Mouse (Mus musculus) bone marrow macrophage, adult 2 months (primary cell): ENCODE measurements around the gene Myo18b. TPM values are rescaled to one million over a fixed set of nuclear protein-coding genes. Genes with fewer than 3 reads are reported as not detected.

Source experiments
- H3K27ac ChIP-seq: 2 replicates; pipeline ENCODE4 v1.5.1; 2012; ENCODE audit warnings: low read depth, low read length; ENCODE audit not compliant: insufficient read depth
- H3K4me1 ChIP-seq: 2 replicates; pipeline ENCODE4 v1.6.1; 2012; ENCODE audit warnings: low read length; ENCODE audit not compliant: control insufficient read depth, insufficient read depth
- H3K4me3 ChIP-seq: 2 replicates; pipeline ENCODE4 v1.5.1; 2012; ENCODE audit warnings: mild to moderate bottlenecking, low read length, moderate library complexity; ENCODE audit not compliant: insufficient read depth
- CTCF ChIP-seq: IDR thresholded peaks from 2 replicates; pipeline ENCODE4 v1.5.1; 2012; ENCODE audit warnings: low read depth, mild to moderate bottlenecking, low read length, moderate library complexity
- POLR2A ChIP-seq: IDR thresholded peaks from 2 replicates; pipeline ENCODE4 v1.6.1; 2012; ENCODE audit warnings: mild to moderate bottlenecking, low read depth, low read length, borderline replicate concordance
- polyA plus RNA-seq: library from polyadenylated mRNA; stranded (reverse); fragments of >200 nt; gene quantifications from 2 replicates; pipeline ENCODE4 v1.2.4, GENCODE M21; 2012; ENCODE audit not compliant: missing spikeins, insufficient read depth, insufficient read length

The Myo18b gene
- polyA plus RNA-seq, 1 experiment, result not detected

DNA sequence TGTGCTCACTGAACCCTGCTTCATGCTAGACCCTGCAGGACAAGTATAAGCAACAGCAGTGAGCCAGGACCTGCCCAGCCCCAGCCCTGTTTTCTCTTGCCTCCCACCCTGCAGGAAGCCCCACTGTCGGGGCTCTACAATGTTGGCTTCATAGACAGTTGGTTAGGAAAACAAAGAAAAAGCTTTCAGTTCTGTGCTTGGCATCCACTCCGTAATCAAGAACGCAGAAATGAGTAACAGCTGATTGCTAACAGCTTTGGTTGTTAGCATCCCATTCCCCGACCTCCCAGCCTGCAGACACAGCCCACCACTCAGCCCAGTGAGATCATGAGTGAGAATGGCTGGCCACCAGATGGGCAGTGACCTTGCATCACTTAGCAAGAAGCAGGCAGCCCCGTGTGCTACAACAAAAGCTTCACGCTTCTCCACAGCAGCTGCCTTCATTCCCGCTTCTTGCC, 200.9 kb downstream of the Myo18b start:
- Histone ChIP-seq H3K27ac (no peak overlapping the region), H3K4me1 (no peaks in the 10 kb centered on the region), H3K4me3 (no peak overlapping the region)
- TF ChIP-seq POLR2A, result no peak

DNA sequence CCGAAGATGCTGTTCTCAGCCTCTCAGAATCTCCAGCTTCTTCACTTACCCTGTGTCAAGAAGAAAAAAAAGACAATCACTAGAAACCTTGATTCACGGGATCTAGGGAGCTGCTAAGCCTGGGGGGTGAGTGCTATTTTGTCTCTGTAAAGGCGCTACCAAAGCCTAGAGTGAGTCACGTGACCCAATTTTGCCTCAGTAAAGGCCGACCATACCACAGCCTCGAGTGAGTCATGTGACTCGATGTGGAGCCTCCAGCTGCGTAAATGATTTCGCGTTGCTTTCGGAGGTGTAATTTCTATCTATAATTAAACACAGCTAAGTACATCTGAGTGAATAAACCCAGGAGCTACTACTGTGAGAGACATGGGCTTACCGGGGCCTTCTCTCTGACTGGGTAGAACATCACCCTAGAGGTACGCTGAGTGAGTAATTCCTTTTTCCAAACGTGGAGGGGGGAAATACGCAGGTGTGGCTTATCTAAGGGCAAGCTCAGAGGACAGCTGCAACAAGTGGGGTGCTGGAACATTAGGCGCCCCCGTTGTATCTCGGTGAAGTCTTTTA, 202.8 kb downstream of the Myo18b start:
- Histone ChIP-seq H3K4me1 (no peaks in the 10 kb centered on the region), H3K4me3 (no peak overlapping the region), H3K27ac (no peak overlapping the region)
- TF ChIP-seq CTCF (no peak), POLR2A (no peak)

DNA sequence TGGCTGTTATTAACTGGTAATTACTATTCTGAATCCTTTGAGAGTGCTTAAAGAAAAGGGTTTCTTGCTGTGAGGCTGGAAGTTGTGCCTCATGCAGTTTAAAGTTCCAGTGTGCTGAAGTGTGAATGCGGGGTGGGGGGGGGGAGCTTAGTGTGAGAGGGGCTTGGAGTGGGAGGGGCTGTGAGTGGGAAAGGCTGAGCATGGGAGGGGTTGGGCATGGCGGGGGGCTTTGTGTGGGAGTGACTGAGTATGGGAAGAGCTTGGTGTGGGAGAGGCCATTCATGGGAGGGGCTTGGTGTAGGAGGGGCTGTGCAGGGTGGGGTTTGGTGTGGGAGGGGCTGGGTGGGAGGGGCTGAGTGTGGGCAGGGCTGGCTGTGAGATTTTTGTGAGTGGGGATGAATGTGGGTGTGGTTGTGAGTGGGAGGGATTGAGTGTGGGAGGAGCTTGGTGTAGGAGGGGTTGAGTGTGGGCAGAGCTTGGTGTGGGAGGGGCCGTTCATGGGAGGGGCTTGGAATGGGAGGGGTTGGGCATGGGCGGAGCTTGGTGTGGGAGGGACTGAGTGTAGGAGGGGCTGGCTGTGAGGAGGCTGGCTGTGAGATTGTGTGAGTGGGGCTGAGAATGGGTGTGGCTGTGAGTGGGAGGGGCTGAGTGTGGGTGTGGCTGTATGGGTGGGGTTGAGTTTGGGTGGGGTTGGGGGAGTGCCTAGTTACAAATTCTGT, 208.9 kb downstream of the Myo18b start:
- H3K4me1 ChIP-seq, result no peaks in the 10 kb centered on the region
- H3K27ac ChIP-seq, result no peak overlapping the region
- TF ChIP-seq POLR2A (no peak), CTCF (no peak)
- H3K4me3 ChIP-seq, result no peak overlapping the region

DNA sequence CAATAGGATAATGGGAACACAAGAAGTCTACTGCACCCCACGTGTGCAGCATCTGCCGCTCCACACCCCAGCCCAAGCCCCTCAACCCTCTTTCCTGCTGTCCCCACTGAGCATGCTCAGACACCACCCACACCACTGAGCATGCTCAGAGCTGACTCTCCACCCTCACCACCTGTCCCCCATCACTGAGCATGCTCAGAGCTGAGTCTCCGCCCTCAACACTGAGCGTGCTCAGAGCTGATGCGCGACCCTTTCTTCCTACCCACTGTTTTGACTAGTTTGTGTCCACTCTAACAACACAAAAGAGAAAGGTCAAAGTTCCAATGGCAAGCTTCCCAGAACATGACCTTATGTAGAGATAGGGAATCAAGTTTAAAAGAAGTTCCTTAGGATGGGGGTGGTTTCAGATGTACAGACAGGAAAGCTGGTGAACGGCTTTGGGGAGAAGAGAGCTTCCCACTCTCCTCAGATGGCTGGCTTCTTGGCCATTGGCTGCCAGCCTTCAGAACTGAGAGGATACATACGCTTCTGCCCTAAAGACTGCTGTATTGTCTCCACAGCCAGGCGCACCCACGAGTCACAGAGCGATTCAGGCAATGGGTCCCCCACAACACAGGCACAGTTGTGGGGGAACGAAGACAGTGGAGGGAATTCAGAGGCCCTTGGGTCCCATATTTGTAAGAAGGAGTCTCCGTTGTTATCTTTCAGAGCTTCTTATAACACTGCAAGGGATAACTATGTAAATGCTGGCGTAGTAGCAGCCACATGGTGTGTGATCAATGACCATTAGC, 209.7 kb downstream of the Myo18b start:
- Histone ChIP-seq H3K4me1 (no peaks in the 10 kb centered on the region), H3K27ac (no peak overlapping the region), H3K4me3 (no peak overlapping the region)
- no peak for TF ChIP-seq POLR2A
- TF ChIP-seq CTCF, result no peak

DNA sequence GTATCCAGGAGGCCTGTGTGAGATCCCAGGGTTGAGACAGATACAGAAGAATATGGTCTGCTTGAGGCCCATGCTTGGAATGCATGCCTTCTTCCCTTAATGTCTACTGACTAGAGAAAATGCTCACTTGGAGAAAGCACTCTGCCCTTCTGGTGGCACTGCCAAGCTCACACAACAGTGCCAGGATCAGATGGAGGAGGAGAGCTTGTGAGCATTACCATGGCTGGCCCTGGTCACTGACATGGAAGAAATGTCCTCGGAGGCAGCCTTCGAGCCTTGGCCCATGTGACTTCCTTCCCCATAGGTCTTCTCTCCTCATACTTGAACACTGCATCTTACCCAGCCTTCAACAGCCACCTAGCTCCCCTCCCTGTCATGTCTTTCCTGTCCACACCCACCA, 216.9 kb downstream of the Myo18b start:
- no peak overlapping the region for H3K4me3 ChIP-seq
- H3K27ac ChIP-seq, result no peak overlapping the region
- H3K4me1 ChIP-seq, result no peaks in the 10 kb centered on the region
- TF ChIP-seq CTCF (no peak), POLR2A (no peak)

DNA sequence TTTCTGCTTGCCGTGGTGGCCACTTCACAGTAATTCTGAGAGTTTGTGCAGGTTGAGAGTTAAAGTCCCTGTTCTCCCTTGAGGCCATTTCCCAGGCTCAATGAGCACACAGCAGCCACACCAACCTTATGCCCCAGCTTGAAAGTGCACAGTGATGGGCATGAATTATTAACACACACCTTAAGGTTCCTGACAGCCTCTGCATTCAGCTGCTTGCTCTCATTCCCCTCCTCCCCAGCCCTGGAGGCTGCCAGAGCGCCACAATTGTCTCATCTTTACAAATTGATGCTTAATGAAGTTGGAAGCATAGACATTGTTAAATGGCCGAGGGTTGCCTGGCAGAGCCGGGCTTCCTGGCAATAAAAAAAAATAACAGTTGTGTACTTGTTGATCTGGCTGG, 218.0 kb downstream of the Myo18b start:
- Histone ChIP-seq H3K4me3 (no peak overlapping the region), H3K27ac (no peak overlapping the region), H3K4me1 (no peaks in the 10 kb centered on the region)
- no peak for TF ChIP-seq POLR2A
- no peak for TF ChIP-seq CTCF

DNA sequence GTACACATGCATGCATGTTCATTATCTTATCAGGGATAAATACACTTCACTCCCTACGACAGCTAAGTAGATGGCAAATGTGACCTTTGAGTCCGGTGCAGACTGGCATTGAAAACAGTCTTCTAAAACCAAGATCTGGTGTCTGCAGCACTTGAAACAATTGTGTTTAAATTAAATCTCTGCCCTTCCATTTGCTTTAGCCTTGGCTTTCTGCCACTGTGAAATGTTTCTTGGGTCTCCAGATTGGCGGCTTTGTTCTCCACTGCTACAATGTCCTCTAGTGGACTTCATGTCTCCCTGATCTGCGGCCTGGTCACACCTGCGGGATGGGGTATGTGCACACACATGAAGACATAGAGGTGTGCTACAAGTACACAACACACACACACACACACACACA, 221.4 kb downstream of the Myo18b start:
- H3K4me3 ChIP-seq, result no peak overlapping the region
- H3K4me1 ChIP-seq, result no peaks in the 10 kb centered on the region
- TF ChIP-seq CTCF, result no peak
- TF ChIP-seq POLR2A, result no peak
- no peak overlapping the region for H3K27ac ChIP-seq

DNA sequence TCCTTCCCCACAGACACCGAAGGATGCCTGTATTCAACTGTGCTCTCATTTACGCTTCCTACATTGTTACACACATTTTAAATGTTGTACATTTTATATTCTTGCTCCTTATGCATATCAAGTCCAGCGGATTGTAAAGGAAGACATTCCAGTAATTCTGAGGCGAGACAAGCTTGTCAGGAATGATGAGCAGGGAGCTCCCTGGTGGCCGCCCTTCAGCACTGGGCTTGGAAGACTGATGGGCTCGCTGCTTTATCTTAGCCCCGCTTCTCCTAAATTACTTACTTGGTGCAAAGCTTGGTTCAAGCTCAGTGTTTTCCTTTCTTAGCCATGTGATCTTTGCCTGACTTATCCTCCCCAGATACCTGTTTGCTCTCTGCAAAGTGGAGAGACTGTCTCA, 223.7 kb downstream of the Myo18b start:
- no peak overlapping the region for H3K4me3 ChIP-seq
- H3K4me1 ChIP-seq, result no peaks in the 10 kb centered on the region
- TF ChIP-seq CTCF (no peak), POLR2A (no peak)
- no peak overlapping the region for H3K27ac ChIP-seq

DNA sequence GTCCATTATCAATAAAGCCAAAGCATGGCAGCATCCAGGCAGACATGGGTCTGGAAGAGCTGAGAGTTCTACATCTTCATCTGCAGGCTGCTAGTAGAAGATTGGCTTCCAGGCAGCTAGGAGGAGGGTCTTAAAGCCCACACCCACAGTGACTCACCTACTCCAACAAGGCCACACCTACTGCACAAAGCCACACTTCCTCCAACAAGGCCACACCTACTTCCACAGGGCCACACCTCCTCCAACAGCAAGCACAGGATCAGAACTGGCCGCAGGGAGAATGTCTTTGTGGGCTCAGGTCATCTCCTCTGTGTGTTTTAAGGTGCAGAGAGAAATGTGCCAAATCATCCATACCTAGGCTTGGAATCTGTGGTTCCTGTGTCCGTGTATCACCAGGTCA, 224.2 kb downstream of the Myo18b start:
- no peak overlapping the region for H3K27ac ChIP-seq
- TF ChIP-seq CTCF (no peak), POLR2A (no peak)
- H3K4me1 ChIP-seq, result no peaks in the 10 kb centered on the region
- H3K4me3 ChIP-seq, result no peak overlapping the region

DNA sequence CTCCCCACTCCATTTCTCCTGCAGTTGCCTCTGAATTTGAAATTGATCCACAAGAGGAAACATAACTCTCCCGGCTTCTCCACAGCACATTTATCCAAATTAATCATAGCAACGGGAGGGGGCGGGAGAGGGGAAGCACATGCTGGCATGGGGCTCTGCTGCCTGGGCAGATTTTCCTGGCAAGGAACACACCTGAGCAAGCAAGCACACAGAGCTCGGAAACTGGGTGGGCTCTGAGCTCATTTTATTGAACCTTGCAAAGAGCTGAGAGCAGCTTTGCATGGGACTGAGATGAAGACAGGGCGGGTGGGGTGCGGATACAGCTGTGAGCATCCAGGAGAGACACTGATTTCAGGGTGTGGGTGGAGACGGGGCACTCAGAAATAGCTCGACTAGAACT, 229.0 kb downstream of the Myo18b start:
- Histone ChIP-seq H3K4me1 (no peaks in the 10 kb centered on the region), H3K4me3 (no peak overlapping the region), H3K27ac (no peak overlapping the region)
- no peak for TF ChIP-seq POLR2A
- no peak for TF ChIP-seq CTCF

DNA sequence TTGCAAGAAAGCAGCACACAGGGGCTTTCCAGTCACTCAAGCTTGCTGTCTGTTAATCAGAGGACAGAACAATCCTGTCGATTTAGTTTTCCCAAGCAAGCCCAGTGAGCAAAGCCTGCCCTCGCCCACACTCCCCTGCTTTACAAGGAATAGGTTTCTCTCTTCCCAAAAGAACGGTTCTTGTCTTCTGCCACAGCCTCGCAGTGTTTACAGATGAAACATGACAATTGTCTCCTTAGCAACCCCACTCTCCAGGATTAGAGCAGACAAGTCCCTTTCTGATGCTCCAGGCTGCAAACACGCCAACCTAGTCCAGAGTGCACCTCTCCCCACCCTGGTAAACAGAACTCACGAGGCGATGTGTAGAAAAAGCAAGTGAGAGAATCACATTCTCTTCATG, 230.5 kb downstream of the Myo18b start:
- no peak for TF ChIP-seq POLR2A
- no peak for TF ChIP-seq CTCF
- Histone ChIP-seq H3K4me1 (no peaks in the 10 kb centered on the region), H3K4me3 (no peak overlapping the region), H3K27ac (no peak overlapping the region)
